Mouse (Mus musculus) embryonic fibroblast, embryonic 13.5 days (primary cell): ENCODE data around the gene Anapc15.

ENCODE experiments used
- CTCF ChIP-seq: IDR thresholded peaks from 2 replicates; pipeline ENCODE4 v1.5.1; 2011; ENCODE audit warnings: mild to moderate bottlenecking, control low read depth, low read length, moderate library complexity, borderline replicate concordance; ENCODE audit not compliant: insufficient read depth
- POLR2A ChIP-seq: IDR thresholded peaks from 2 replicates; pipeline ENCODE4 v1.6.1; 2011; ENCODE audit warnings: low read depth, mild to moderate bottlenecking, control low read depth, low read length, moderate library complexity

DNA sequence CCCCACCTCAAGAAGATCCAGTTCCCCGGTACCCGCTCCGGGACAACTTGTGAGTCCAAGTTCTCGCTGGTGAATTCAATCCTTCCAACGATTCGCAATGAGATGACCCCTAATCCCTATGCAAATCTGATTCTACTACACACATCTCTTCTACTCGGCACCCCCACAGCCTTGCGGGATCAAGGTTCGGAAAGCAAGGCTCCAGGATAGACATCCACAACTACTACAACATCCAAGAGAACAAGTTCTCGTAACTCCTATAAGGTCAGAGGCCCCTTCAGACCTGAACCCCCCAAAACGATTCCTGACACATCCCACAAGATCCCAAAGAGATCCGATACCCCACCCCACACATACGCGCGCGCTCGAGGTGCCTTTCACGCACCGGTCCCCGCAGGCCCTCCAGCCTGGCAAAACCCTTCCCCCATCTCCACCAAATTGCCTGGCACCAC lies 26.3 kb upstream of the Anapc15 start:
- no peak for TF ChIP-seq CTCF
- no peak; the same call in 1 of the 2 replicates for TF ChIP-seq POLR2A
